Mouse (Mus musculus) forebrain, embryonic 12.5 days (tissue): ENCODE data around the gene Prkca. TPM values are rescaled to one million over a fixed set of nuclear protein-coding genes. Genes with fewer than 3 reads are reported as not detected.
A peak's percentile ranks its signal among the peaks of the same experiment; 100 is the strongest.

ENCODE experiments used
- ATAC-seq: fragments of 200-750 bp; cut with Nextera tagmentation; 2 replicates; pipeline ENCODE4 v1.8.0; 2017; ENCODE audit warnings: moderate TSS enrichment; ENCODE audit not compliant: low FRiP score
- H3K27ac ChIP-seq: fragments of 300-500 bp; sonication (generic); 2 replicates; pipeline ENCODE4 v1.5.1; 2016; ENCODE audit warnings: mild to moderate bottlenecking
- H3K27me3 ChIP-seq: fragments of 300-500 bp; sonication (generic); 2 replicates; pipeline ENCODE4 v1.6.1; 2016; ENCODE audit warnings: mild to moderate bottlenecking
- H3K36me3 ChIP-seq: fragments of 300-500 bp; sonication (generic); replicated peaks from 2 replicates; pipeline ENCODE4 v1.6.1; 2016; ENCODE audit warnings: mild to moderate bottlenecking
- H3K4me1 ChIP-seq: fragments of 300-500 bp; sonication (generic); 2 replicates; pipeline ENCODE4 v1.6.1; 2016
- H3K4me2 ChIP-seq: fragments of 300-500 bp; sonication (generic); 2 replicates; pipeline ENCODE4 v1.6.1; 2016; ENCODE audit warnings: mild to moderate bottlenecking, moderate library complexity
- H3K4me3 ChIP-seq: fragments of 300-500 bp; sonication (generic); replicated peaks from 2 replicates; pipeline ENCODE4 v1.5.1; 2016; ENCODE audit warnings: mild to moderate bottlenecking
- H3K9ac ChIP-seq: fragments of 300-500 bp; sonication (generic); 2 replicates; pipeline ENCODE4 v1.6.1; 2016; ENCODE audit warnings: mild to moderate bottlenecking
- H3K9me3 ChIP-seq: fragments of 300-500 bp; sonication (generic); 2 replicates; pipeline ENCODE4 v1.6.1; 2016
- WGBS: fragments of 180-500 bp; shearing (Covaris S2); methylation state at CpG from one replicate; pipeline ENCODE4 v1.1.7; 2016; 5-methylcytosine and 5-hydroxymethylcytosine counted together
- polyA plus RNA-seq: library from polyadenylated mRNA; unstranded; fragments of >200 nt; fragmentation: Nextera tagmentation; extraction: Ambion mirVana; gene quantifications from 2 replicates; pipeline ENCODE4 v1.2.1, GENCODE M21; 2016

Gene Prkca
- polyA plus RNA-seq, 1 experiment from 2014 or later: 4.6 TPM

DNA sequence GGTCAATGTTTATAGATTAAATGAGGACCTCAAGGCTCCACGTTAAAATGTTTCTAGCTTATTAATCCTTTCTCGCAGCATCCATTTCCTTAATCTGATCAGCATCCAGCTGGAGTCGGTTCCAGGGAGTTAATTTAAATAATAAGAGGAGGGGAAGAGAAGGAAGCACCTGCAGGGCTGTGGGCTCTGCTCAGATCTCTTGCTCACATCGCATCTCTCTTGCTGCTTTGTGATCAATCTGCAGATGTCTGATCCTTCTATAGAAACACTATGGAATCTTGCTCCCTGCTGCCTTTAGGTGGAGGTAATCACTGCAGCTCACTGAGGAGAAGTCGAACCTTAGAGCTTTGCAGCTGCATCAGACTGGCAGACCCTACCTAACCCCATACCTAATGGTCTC lies 58.7 kb downstream of the Prkca start:
- Histone ChIP-seq H3K9ac (no peak overlapping the region), H3K27ac (no peak overlapping the region), H3K9me3 (no peaks in the 10 kb centered on the region), H3K36me3 (no peaks in the 10 kb centered on the region), H3K4me3 (no peak overlapping the region), H3K4me2 (no peak overlapping the region), H3K27me3 (0 out of 2 replicates have a peak, but pooled peaks cover 3% of the 10 kb centered on the region), H3K4me1 (peaks cover 13% of the 10 kb centered on the region)
- ATAC-seq: no peak
- 29% methylated on average over 5 of the region's 5 CpGs for WGBS

GRCm38 (mm10) chr11:108282850-108283459 lies 60.8 kb downstream of the Prkca start:
- Histone ChIP-seq H3K4me1 (peaks cover 17% of the 10 kb centered on the region), H3K9ac (no peak overlapping the region), H3K4me3 (no peak overlapping the region), H3K36me3 (no peaks in the 10 kb centered on the region), H3K9me3 (no peaks in the 10 kb centered on the region), H3K4me2 (no peak overlapping the region), H3K27me3 (0 out of 2 replicates have a peak, but pooled peaks cover 3% of the 10 kb centered on the region), H3K27ac (no peak overlapping the region)
- ATAC-seq: no peak
- 86% methylated on average over 1 of the region's 1 CpGs for WGBS

- Histone ChIP-seq H3K36me3 (no peaks in the 10 kb centered on the region), H3K9me3 (no peaks in the 10 kb centered on the region), H3K4me2 (no peak overlapping the region), H3K9ac (no peak overlapping the region), H3K27ac (no peak overlapping the region), H3K4me1 (peaks cover 9% of the 10 kb centered on the region), H3K4me3 (no peak overlapping the region), H3K27me3 (0 out of 2 replicates have a peak, but pooled peaks cover 6% of the 10 kb centered on the region)
- ATAC-seq: peak; percentile 71
- 73% methylated on average over 1 of the region's 1 CpGs for WGBS
Observed at GRCm38 (mm10) chr11:108279748-108280373, 63.9 kb downstream of the Prkca start.

DNA sequence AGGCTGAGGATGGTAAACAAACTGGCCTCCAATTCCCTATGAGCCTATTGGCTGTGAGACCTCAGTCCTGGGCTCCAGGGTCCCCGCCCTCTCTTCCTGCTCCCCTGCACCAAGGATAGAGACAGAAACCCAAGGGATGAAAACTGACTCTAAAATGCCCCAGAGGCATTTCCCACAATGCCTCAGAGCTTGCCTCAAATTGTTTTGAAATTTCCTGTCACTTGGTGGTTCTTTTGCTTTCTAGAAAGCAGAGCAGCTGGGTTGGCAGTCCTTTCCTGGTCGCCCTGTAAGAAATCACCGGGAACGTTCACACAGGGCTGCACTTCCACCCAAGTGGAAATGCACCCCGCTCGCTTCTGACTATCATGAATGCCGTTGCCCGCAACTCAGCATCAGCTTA lies 66.6 kb downstream of the Prkca start:
- Histone ChIP-seq H3K4me3 (no peak overlapping the region), H3K4me1 (peaks cover 9% of the 10 kb centered on the region), H3K36me3 (no peaks in the 10 kb centered on the region), H3K27ac (no peak overlapping the region), H3K9me3 (no peaks in the 10 kb centered on the region), H3K4me2 (no peak overlapping the region), H3K9ac (no peak overlapping the region), H3K27me3 (0 out of 2 replicates have a peak, but pooled peaks cover 3% of the 10 kb centered on the region)
- no peak for ATAC-seq
- 86% methylated on average over 8 of the region's 8 CpGs for WGBS

- Histone ChIP-seq H3K9ac (no peak overlapping the region), H3K4me1 (peaks cover 16% of the 10 kb centered on the region), H3K4me2 (no peak overlapping the region), H3K27ac (no peak overlapping the region), H3K27me3 (peaks cover 10% of the 10 kb centered on the region), H3K36me3 (no peaks in the 10 kb centered on the region), H3K9me3 (no peaks in the 10 kb centered on the region), H3K4me3 (no peak overlapping the region)
- ATAC-seq: no peak
- 74% methylated on average over 2 of the region's 2 CpGs for WGBS
Observed at GRCm38 (mm10) chr11:108276148-108276547, 67.6 kb downstream of the Prkca start.

DNA sequence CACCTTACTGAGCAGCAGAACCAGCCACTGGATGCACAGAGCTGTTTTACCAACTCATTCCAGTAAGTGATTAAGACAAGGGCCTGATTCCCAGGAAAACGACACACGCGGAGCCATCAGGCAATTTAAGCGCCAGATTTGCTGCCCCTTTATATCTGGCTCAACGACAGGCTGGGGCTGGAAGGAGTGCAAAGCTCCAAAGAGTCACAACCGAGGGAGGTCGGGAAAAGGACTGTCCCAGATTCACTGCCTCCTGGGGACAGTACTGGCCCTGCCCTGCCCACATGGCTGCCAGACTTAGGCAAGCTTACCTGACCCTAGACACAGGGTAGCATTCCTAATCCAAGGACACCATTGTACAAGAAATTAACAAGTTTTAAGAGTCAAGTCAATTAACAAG lies 69.7 kb downstream of the Prkca start:
- H3K27me3 ChIP-seq: peaks cover 12% of the 10 kb centered on the region
- ATAC-seq: no peak
- no peak overlapping the region for H3K4me3 ChIP-seq
- 45% methylated on average over 7 of the region's 7 CpGs for WGBS
- no peak overlapping the region for H3K9ac ChIP-seq
- H3K27ac ChIP-seq: no peak overlapping the region
- peaks cover 25% of the 10 kb centered on the region for H3K4me1 ChIP-seq
- no peaks in the 10 kb centered on the region for H3K36me3 ChIP-seq
- H3K9me3 ChIP-seq: no peaks in the 10 kb centered on the region
- H3K4me2 ChIP-seq: no peak overlapping the region

DNA sequence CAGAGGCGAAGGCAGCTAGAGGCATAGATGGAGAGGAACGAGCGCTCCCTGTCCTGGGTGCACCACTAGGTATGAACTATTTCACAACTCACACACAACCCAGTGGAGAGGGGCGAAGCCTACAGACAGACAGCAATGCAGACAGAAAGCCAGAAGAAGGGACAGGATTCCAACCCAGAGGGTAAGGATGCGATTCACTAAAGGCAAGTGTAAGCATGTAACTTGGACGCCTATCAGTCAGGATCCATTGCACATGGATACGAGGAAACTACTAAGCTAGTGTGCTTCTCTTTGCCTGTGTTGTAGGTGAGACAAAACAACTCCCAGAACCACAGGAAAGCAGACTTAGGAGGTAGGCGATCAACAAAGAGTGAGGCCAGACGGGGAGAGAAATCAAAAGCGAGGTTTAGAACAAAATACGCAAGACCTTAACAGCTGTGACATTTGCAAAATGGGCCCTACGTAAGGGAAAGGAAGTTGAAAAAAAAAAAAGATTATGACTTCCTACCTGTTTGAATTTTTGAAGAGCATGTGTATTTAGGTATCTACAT lies 70.2 kb downstream of the Prkca start:
- no peak overlapping the region for H3K4me3 ChIP-seq
- H3K36me3 ChIP-seq: no peaks in the 10 kb centered on the region
- H3K4me1 ChIP-seq: peaks cover 31% of the 10 kb centered on the region
- H3K9me3 ChIP-seq: no peaks in the 10 kb centered on the region
- WGBS: 90% methylated on average over 12 of the region's 12 CpGs
- H3K27me3 ChIP-seq: peaks cover 15% of the 10 kb centered on the region
- no peak overlapping the region for H3K4me2 ChIP-seq
- H3K9ac ChIP-seq: no peak overlapping the region
- H3K27ac ChIP-seq: no peak overlapping the region
- no peak for ATAC-seq

- Histone ChIP-seq H3K36me3 (no peaks in the 10 kb centered on the region), H3K9me3 (no peaks in the 10 kb centered on the region), H3K4me1 (peaks cover 37% of the 10 kb centered on the region), H3K9ac (no peak overlapping the region), H3K4me2 (no peak overlapping the region), H3K27me3 (peaks cover 21% of the 10 kb centered on the region), H3K4me3 (no peak overlapping the region), H3K27ac (no peak overlapping the region)
- no peak for ATAC-seq
- WGBS: 84% methylated on average over 16 of the region's 16 CpGs
Observed at GRCm38 (mm10) chr11:108272601-108273414, 70.9 kb downstream of the Prkca start.

DNA sequence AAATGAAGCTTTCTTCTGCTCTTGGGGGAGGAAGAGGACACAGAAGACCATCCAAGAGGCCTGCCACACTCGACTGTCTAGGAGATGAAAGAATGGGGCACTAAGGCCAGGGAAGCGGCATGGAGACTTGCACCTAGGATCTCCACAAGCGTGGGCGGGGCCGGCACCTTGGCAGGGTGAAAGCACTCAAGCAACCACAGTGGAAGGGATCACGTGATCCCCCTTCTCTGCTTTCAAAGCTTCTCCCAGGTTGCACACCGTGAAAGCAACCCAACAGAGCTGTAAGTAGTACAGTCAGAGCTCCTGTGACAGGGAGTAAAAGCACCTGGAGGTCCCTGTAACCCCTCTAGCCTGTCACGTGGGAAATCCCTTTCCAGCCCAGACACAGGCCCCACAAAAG lies 72.4 kb downstream of the Prkca start:
- Histone ChIP-seq H3K9me3 (no peaks in the 10 kb centered on the region), H3K4me3 (no peak overlapping the region), H3K27ac (no peak overlapping the region), H3K27me3 (peaks cover 24% of the 10 kb centered on the region), H3K36me3 (no peaks in the 10 kb centered on the region), H3K4me2 (no peak overlapping the region), H3K9ac (no peak overlapping the region), H3K4me1 (peaks cover 37% of the 10 kb centered on the region)
- 52% methylated on average over 8 of the region's 8 CpGs for WGBS
- no peak for ATAC-seq

GRCm38 (mm10) chr11:108269516-108269915 lies 74.2 kb downstream of the Prkca start:
- H3K9me3 ChIP-seq: no peaks in the 10 kb centered on the region
- H3K4me1 ChIP-seq: peaks cover 37% of the 10 kb centered on the region
- H3K27ac ChIP-seq: peak overlapping the region; percentile 38; the same call in 1 of the 2 replicates
- ATAC-seq: no peak
- WGBS: 51% methylated on average over 7 of the region's 7 CpGs
- H3K27me3 ChIP-seq: peaks cover 27% of the 10 kb centered on the region
- H3K9ac ChIP-seq: no peak overlapping the region
- H3K36me3 ChIP-seq: no peaks in the 10 kb centered on the region
- no peak overlapping the region for H3K4me3 ChIP-seq
- H3K4me2 ChIP-seq: peak overlapping the region; percentile 16; the same call in 1 of the 2 replicates

DNA sequence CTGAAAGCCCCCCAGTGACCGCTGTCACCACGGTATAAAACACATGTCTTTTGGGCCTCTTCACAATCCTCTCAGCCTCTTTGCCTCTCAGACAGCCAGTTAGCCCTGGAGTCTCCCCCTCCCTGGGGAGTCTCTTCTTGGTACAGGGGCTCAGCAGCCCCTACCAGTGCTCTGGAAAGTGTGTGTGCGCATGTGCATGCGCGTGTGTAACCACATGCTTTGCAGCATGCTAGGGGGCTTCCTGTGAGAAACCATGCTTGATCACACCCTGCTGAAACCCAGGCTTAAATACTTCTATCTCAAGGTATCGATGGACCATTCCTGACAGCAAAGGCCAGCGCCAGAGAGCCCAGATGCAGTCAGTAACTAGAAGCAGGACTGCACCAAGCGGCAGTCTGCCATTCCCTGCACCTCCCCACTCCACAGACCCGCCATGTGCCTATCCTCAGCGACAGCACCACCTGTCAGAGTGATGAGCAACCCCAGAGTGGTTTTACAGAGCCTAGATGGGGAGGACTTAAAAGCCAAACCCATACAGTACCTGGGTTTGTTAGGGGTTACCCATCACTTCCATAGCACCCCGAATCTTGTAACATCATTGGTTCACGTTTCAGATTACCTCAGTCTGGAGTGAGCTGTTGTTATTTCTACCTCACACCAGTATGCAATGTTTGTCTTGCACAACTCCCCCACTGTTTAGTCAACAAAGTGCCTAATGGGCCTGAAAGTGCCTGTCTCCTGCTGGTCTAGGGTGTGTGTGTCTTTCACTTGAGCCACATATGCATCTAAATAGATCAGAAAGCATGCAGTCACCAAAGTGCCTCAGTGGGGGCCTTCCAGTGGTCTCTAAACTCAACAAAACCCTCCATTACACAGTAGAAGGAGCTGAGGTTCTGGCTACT lies 75.1 kb downstream of the Prkca start:
- no peak overlapping the region for H3K4me3 ChIP-seq
- peak; percentile 51; the same call in 1 of the 2 replicates for ATAC-seq
- 0 out of 2 replicates have a peak overlapping the region, but pooled peaks have one; percentile 16 for H3K4me2 ChIP-seq
- no peak overlapping the region for H3K27ac ChIP-seq
- no peak overlapping the region for H3K9ac ChIP-seq
- 61% methylated on average over 12 of the region's 12 CpGs for WGBS
- no peaks in the 10 kb centered on the region for H3K36me3 ChIP-seq
- H3K9me3 ChIP-seq: no peaks in the 10 kb centered on the region
- peaks cover 30% of the 10 kb centered on the region for H3K27me3 ChIP-seq
- peaks cover 37% of the 10 kb centered on the region for H3K4me1 ChIP-seq
